Mouse (Mus musculus) megakaryocyte, embryonic 14.5 days (primary cell): ENCODE data around the gene Ect2. TPM values are rescaled to one million over a fixed set of nuclear protein-coding genes. Genes with fewer than 3 reads are reported as not detected.

Source experiments
- H3K27me3 ChIP-seq: replicated peaks from 2 replicates; pipeline ENCODE3; 2012; ENCODE audit warnings: inconsistent platforms
- H3K36me3 ChIP-seq: replicated peaks from 2 replicates; pipeline ENCODE3; 2012; ENCODE audit warnings: low read length, inconsistent platforms, mixed read lengths
- H3K4me1 ChIP-seq: 2 replicates; pipeline ENCODE4 v1.6.1; 2012; ENCODE audit warnings: inconsistent platforms
- H3K4me3 ChIP-seq: replicated peaks from 2 replicates; pipeline ENCODE3; 2012; ENCODE audit warnings: moderate library complexity, mild to moderate bottlenecking, inconsistent platforms
- H3K9me3 ChIP-seq: 2 replicates; pipeline ENCODE4 v1.6.1; 2012; ENCODE audit warnings: inconsistent platforms
- FLI1 ChIP-seq: IDR thresholded peaks from 2 replicates; pipeline ENCODE4 v1.6.1; 2012; ENCODE audit warnings: low read length, inconsistent platforms, mixed read lengths
- GATA1 ChIP-seq: IDR thresholded peaks from 3 replicates; pipeline ENCODE4 v1.6.1; 2012; ENCODE audit warnings: mixed read lengths, low read length, inconsistent platforms, borderline replicate concordance
- polyA plus RNA-seq: library from polyadenylated mRNA; stranded (reverse); fragments of >175 nt; gene quantifications from 2 replicates; pipeline ENCODE4 v1.2.3, GENCODE M21; 2012; ENCODE audit warnings: low replicate concordance; ENCODE audit not compliant: insufficient read depth

Ect2 gene
- polyA plus RNA-seq, 1 experiment = 0.09 TPM

GRCm38 (mm10) chr3:27140101-27140500, 13.6 kb downstream of the Ect2 start:
- Histone ChIP-seq H3K4me3 (no peak overlapping the region), H3K27me3 (peaks cover 7% of the 10 kb centered on the region), H3K4me1 (no peaks in the 10 kb centered on the region), H3K9me3 (no peaks in the 10 kb centered on the region), H3K36me3 (peaks cover 13% of the 10 kb centered on the region)
- no peak for TF ChIP-seq FLI1
- TF ChIP-seq GATA1 = no peak

GRCm38 (mm10) chr3:27121864-27122450, 31.7 kb downstream of the Ect2 start:
- Histone ChIP-seq H3K4me1 (peaks cover 17% of the 10 kb centered on the region), H3K36me3 (peaks cover 4% of the 10 kb centered on the region), H3K27me3 (no peaks in the 10 kb centered on the region), H3K4me3 (no peak overlapping the region), H3K9me3 (no peaks in the 10 kb centered on the region)
- no peak for TF ChIP-seq GATA1
- no peak for TF ChIP-seq FLI1

- Histone ChIP-seq H3K27me3 (no peaks in the 10 kb centered on the region), H3K4me1 (peaks cover 17% of the 10 kb centered on the region), H3K36me3 (peaks cover 2% of the 10 kb centered on the region), H3K9me3 (no peaks in the 10 kb centered on the region), H3K4me3 (no peak overlapping the region)
- no peak for TF ChIP-seq FLI1
- no peak for TF ChIP-seq GATA1
Observed at GRCm38 (mm10) chr3:27120932-27121331, 32.7 kb downstream of the Ect2 start.

GRCm38 (mm10) chr3:27118227-27118626, 35.5 kb downstream of the Ect2 start:
- H3K9me3 ChIP-seq = no peaks in the 10 kb centered on the region
- no peak overlapping the region for H3K4me3 ChIP-seq
- no peaks in the 10 kb centered on the region for H3K27me3 ChIP-seq
- H3K36me3 ChIP-seq = peaks cover 2% of the 10 kb centered on the region
- no peak for TF ChIP-seq FLI1
- TF ChIP-seq GATA1 = no peak
- peaks cover 17% of the 10 kb centered on the region for H3K4me1 ChIP-seq

GRCm38 (mm10) chr3:27110860-27111259, 42.8 kb downstream of the Ect2 start:
- H3K4me3 ChIP-seq = no peak overlapping the region
- H3K27me3 ChIP-seq = no peaks in the 10 kb centered on the region
- H3K4me1 ChIP-seq = peaks cover 7% of the 10 kb centered on the region; the same call in 1 of the 2 replicates
- H3K36me3 ChIP-seq = peaks cover 5% of the 10 kb centered on the region
- no peaks in the 10 kb centered on the region for H3K9me3 ChIP-seq
- no peak for TF ChIP-seq FLI1
- TF ChIP-seq GATA1 = no peak

- Histone ChIP-seq H3K9me3 (no peaks in the 10 kb centered on the region), H3K4me1 (peaks cover 7% of the 10 kb centered on the region; the same call in 1 of the 2 replicates), H3K36me3 (peaks cover 5% of the 10 kb centered on the region), H3K27me3 (no peaks in the 10 kb centered on the region), H3K4me3 (no peak overlapping the region)
- TF ChIP-seq GATA1 = no peak
- TF ChIP-seq FLI1 = no peak
Observed at GRCm38 (mm10) chr3:27109109-27109508, 44.6 kb downstream of the Ect2 start.

GRCm38 (mm10) chr3:27107142-27107541, 46.5 kb downstream of the Ect2 start:
- H3K4me3 ChIP-seq = no peak overlapping the region
- TF ChIP-seq GATA1 = no peak
- no peak for TF ChIP-seq FLI1
- H3K36me3 ChIP-seq = peaks cover 5% of the 10 kb centered on the region
- peaks cover 7% of the 10 kb centered on the region; the same call in 1 of the 2 replicates for H3K4me1 ChIP-seq
- no peaks in the 10 kb centered on the region for H3K27me3 ChIP-seq
- H3K9me3 ChIP-seq = no peaks in the 10 kb centered on the region

- no peaks in the 10 kb centered on the region for H3K4me1 ChIP-seq
- H3K27me3 ChIP-seq = no peaks in the 10 kb centered on the region
- peaks cover 9% of the 10 kb centered on the region for H3K36me3 ChIP-seq
- H3K9me3 ChIP-seq = no peaks in the 10 kb centered on the region
- H3K4me3 ChIP-seq = no peak overlapping the region
- TF ChIP-seq GATA1 (no peak), FLI1 (no peak)
Observed at GRCm38 (mm10) chr3:27102965-27103364, 50.7 kb downstream of the Ect2 start.

GRCm38 (mm10) chr3:27098633-27099032, 55.0 kb downstream of the Ect2 start:
- Histone ChIP-seq H3K4me3 (no peak overlapping the region), H3K9me3 (no peaks in the 10 kb centered on the region), H3K27me3 (no peaks in the 10 kb centered on the region), H3K36me3 (peaks cover 7% of the 10 kb centered on the region), H3K4me1 (no peaks in the 10 kb centered on the region)
- no peak for TF ChIP-seq FLI1
- TF ChIP-seq GATA1 = no peak

- TF ChIP-seq GATA1 = no peak
- no peak for TF ChIP-seq FLI1
- peaks cover 4% of the 10 kb centered on the region for H3K36me3 ChIP-seq
- 0 out of 2 replicates have a peak, but pooled peaks cover 5% of the 10 kb centered on the region for H3K4me1 ChIP-seq
- H3K9me3 ChIP-seq = peaks cover 10% of the 10 kb centered on the region
- no peaks in the 10 kb centered on the region for H3K27me3 ChIP-seq
- H3K4me3 ChIP-seq = no peak overlapping the region
Observed at GRCm38 (mm10) chr3:27086221-27086620, 67.5 kb downstream of the Ect2 start.
